Mouse (Mus musculus): ENCODE results near the gene Col4a1.

DNA sequence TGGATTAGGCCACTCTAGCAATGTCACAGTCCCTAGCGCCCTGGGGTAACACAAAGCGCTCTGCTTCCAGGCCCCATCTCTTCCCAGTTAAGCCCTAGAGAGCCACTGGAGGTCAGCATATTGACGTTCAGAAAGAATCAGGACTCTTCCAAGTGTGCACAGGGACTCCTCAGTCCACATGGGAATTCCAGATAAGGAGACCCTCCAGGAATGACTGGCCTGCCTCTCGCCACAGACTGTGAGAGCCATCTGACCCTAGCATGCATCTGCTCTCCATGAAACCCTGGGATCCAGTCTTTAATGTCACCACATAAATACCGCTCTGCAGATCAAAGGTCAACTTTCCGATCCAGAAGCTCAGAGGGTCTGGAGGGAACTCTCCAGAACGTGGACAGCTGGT is 88.4 kb downstream of the Col4a1 start:
- TF ChIP-seq TAL1 (IDR thresholded peaks at IDR 0.05; ENCODE audit: low read length) = no peak
- TF ChIP-seq GATA1 (IDR thresholded peaks at IDR 0.05; ENCODE audit: low read length) = no peak

All from erythroblast, embryonic 14.5 days (primary cell).